Comparison of ENCODE assay signal across 10 mouse cellular contexts in the genomic region with DNA sequence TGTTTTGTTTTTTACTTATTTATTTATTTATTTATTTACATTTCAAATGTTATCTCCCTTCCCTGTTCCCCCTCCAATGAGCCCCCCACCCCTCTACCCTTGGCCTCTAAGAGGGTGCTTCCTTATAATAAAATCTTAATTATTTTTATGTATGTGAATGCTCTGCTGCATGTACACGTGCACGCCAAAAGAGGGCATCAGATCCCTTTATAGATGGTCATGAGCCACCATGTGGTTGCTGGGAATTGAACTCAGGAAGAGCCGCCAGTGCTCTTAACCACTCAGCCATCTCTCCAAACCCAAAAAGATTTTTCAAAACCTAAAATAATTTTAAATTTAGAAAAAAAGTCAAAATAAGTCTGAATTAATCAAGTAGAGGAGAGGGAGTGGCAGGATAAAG. TPM values are rescaled to one million over a fixed set of nuclear protein-coding genes. Genes with fewer than 3 reads are reported as not detected.
DNase-seq lines count a peak whose midpoint lies in the region; ATAC-seq and TF ChIP-seq lines count a peak whose summit lies in the region.
"Had no signal": no experiment of that assay in that cellular context is flagged by ENCODE, and none has a peak within 500 bp of the region (broad histone marks: within the 10 kb centered on the region; RNA-seq: fewer than 3 reads in every experiment).

No protein-coding gene starts in this region.

- H3K9ac ChIP-seq in liver, embryonic 12.5 days: no peak overlapping the region
- no peak overlapping the region for H3K9ac ChIP-seq in stomach, postnatal 0 days (ENCODE audit: low read length)
- H3K9ac ChIP-seq in forebrain, postnatal 0 days: no peak overlapping the region

- peaks cover 10% of the 10 kb centered on the region; the same call in 1 of the 2 replicates for H3K4me1 ChIP-seq in liver, embryonic 12.5 days
- no peaks in the 10 kb centered on the region for H3K4me1 ChIP-seq in stomach, postnatal 0 days (replicated peaks; ENCODE audit: control insufficient read depth, insufficient read depth)
- H3K4me1 ChIP-seq in forebrain, postnatal 0 days (ENCODE audit: insufficient read depth): no peaks in the 10 kb centered on the region

- peak; percentile 33 for DNase-seq in adrenal gland, postnatal 10 days
- DNase-seq in adrenal gland, postnatal 25 days: no peak
- DNase-seq in liver: peak; percentile 5
- DNase-seq in stomach, postnatal 0 days (ENCODE audit: low spot score): no peak
- no peak for DNase-seq in forebrain, postnatal 0 days

- no peaks in the 10 kb centered on the region for H3K9me3 ChIP-seq in liver, embryonic 12.5 days (replicated peaks)
- H3K9me3 ChIP-seq in stomach, postnatal 0 days (ENCODE audit: control insufficient read depth, low read length): no peaks in the 10 kb centered on the region
- H3K9me3 ChIP-seq in forebrain, postnatal 0 days (ENCODE audit: low read length): no peaks in the 10 kb centered on the region
- H3K9me3 ChIP-seq: G1E had no signal

- TF ChIP-seq EP300 in stomach, postnatal 0 days (optimal IDR thresholded peaks at IDR 0.05): no peak

- no peaks in the 10 kb centered on the region for H3K36me3 ChIP-seq in liver, embryonic 12.5 days
- H3K36me3 ChIP-seq in stomach, postnatal 0 days (ENCODE audit: control insufficient read depth, insufficient read depth, low read length): no peaks in the 10 kb centered on the region
- H3K36me3 ChIP-seq in forebrain, postnatal 0 days (ENCODE audit: insufficient read depth): no peaks in the 10 kb centered on the region

- no peak overlapping the region for H3K27ac ChIP-seq in liver, embryonic 12.5 days
- no peak overlapping the region for H3K27ac ChIP-seq in stomach, postnatal 0 days (replicated peaks)
- H3K27ac ChIP-seq in forebrain, postnatal 0 days (ENCODE audit: low read depth, low read length): no peak overlapping the region
- H3K27ac ChIP-seq: macrophage had no signal

- 25% methylated on average over 3 of the region's 3 CpGs for WGBS in liver, embryonic 12.5 days (ENCODE audit: insufficient replicate concordance)
- WGBS in stomach, postnatal 0 days: 57% methylated on average over 3 of the region's 3 CpGs
- 34% methylated on average over 3 of the region's 3 CpGs for whole genome bisulfite sequencing in forebrain, postnatal 0 days

- no peak overlapping the region for H3K4me3 ChIP-seq in liver, embryonic 12.5 days
- no peak overlapping the region for H3K4me3 ChIP-seq in stomach, postnatal 0 days (ENCODE audit: low read depth, low read length)
- H3K4me3 ChIP-seq in forebrain, postnatal 0 days (ENCODE audit: low read depth, low read length): no peak overlapping the region

- peak; percentile 66 for TF ChIP-seq CTCF in stomach, postnatal 0 days (IDR thresholded peaks at IDR 0.05; ENCODE audit: low read depth)
- no peak for TF ChIP-seq CTCF in forebrain, postnatal 0 days (IDR thresholded peaks at IDR 0.05; ENCODE audit: low read depth)

- ATAC-seq in liver, embryonic 12.5 days: no peak
- peak; percentile 44; the same call in 1 of the 2 replicates for ATAC-seq in granulocyte monocyte progenitor cell, adult 5-6 weeks (replicated peaks; ENCODE audit: poor library complexity, severe bottlenecking)
- ATAC-seq in stomach, postnatal 0 days (ENCODE audit: low FRiP score, low TSS enrichment): no peak
- ATAC-seq in megakaryocyte-erythroid progenitor cell, adult 5-6 weeks (replicated peaks; ENCODE audit: low FRiP score, low TSS enrichment, poor library complexity, severe bottlenecking): no peak
- no peak for ATAC-seq in forebrain, postnatal 0 days

- no peaks in the 10 kb centered on the region for H3K27me3 ChIP-seq in liver, embryonic 12.5 days (replicated peaks)
- H3K27me3 ChIP-seq in stomach, postnatal 0 days (ENCODE audit: control insufficient read depth, insufficient read depth, low read length): no peaks in the 10 kb centered on the region
- H3K27me3 ChIP-seq in forebrain, postnatal 0 days (ENCODE audit: insufficient read depth, low read length): no peaks in the 10 kb centered on the region

- no peak overlapping the region for H3K4me2 ChIP-seq in liver, embryonic 12.5 days
- H3K4me2 ChIP-seq in stomach, postnatal 0 days (replicated peaks; ENCODE audit: low read depth): no peak overlapping the region
- H3K4me2 ChIP-seq in forebrain, postnatal 0 days (ENCODE audit: low read depth): no peak overlapping the region

RNA-seq across cellular contexts. Expression of a gene that starts 31.4 kb away (rescaled TPM):
- 10 to 100 TPM; 18.4 to 20.7 TPM for total RNA-seq in adrenal gland, postnatal 10 days (2021)
- total RNA-seq in adrenal gland, postnatal 25 days (2021): 12.9 and 20.0 TPM in 2 replicates
- polyA plus RNA-seq in liver, embryonic 12.5 days (2016; fragmentation: Nextera tagmentation; extraction: Ambion mirVana): 24.6 and 26.6 TPM in 2 replicates
- total RNA-seq in granulocyte monocyte progenitor cell, adult 5-6 weeks (2014; fragmentation: Nextera tagmentation): 42.7 and 49.6 TPM in 2 replicates
- 42.1 and 48.8 TPM in 2 replicates for total RNA-seq in granulocyte monocyte progenitor cell, adult 5-6 weeks (2017)
- 37.7 and 39.3 TPM in 2 replicates for polyA plus RNA-seq in stomach, postnatal 0 days (2015; fragmentation: Nextera tagmentation; extraction: Ambion mirVana)
- 28.8 and 28.9 TPM in 2 replicates for total RNA-seq in megakaryocyte-erythroid progenitor cell, adult 5-6 weeks (2014; fragmentation: Nextera tagmentation)
- total RNA-seq in megakaryocyte-erythroid progenitor cell, adult 5-6 weeks (2017): 27.7 and 55.6 TPM in 2 replicates
- total RNA-seq in forebrain, postnatal 0 days (2014; rRNA removed): 12.1 TPM in 2 replicates
- polyA plus RNA-seq in forebrain, postnatal 0 days (2015; fragmentation: Nextera tagmentation; extraction: Ambion mirVana): 7.9 and 14.1 TPM in 2 replicates

Comparison
In these comparisons a context has a peak if more than half of its experiments do, and no peak if none do; other contexts are left out.
1. DNase-seq: peak in adrenal gland, postnatal 10 days (single experiment) and liver (single experiment); none in adrenal gland, postnatal 25 days (single experiment), stomach, postnatal 0 days (single experiment) and forebrain, postnatal 0 days (single experiment).